Comparison of ENCODE assay signal across 22 mouse cellular contexts in genomic region chr15:77595961-77596360, GRCm38 (mm10). TPM values are rescaled to one million over a fixed set of nuclear protein-coding genes. Genes with fewer than 3 reads are reported as not detected.
A peak's percentile ranks its signal among the peaks of the same experiment; 100 is the strongest.
DNase-seq lines count a peak whose midpoint lies in the region; ATAC-seq and TF ChIP-seq lines count a peak whose summit lies in the region.
"Had no signal": no experiment of that assay in that cellular context is flagged by ENCODE, and none has a peak within 500 bp of the region (broad histone marks: within the 10 kb centered on the region; RNA-seq: fewer than 3 reads in every experiment).

TSS of gene Apol10b (minus strand) at chr15:77596125.

- no peak for TF ChIP-seq RAD21 in MEL (IDR thresholded peaks at IDR 0.05; ENCODE audit: low read depth, low read length)

- 68% methylated on average over 5 of the region's 5 CpGs for WGBS in liver, adult 2 months
- 52% methylated on average over 5 of the region's 5 CpGs for WGBS in liver, postnatal 0 days (ENCODE audit: insufficient replicate concordance)
- 45% methylated on average over 5 of the region's 5 CpGs for WGBS in intestine, embryonic 15.5 days

- no peak within 1 kb of the TSS for H3K4me3 ChIP-seq in liver, adult 2 months (ENCODE audit: insufficient read depth, low read depth, low read length)
- H3K4me3 ChIP-seq in liver, postnatal 0 days (ENCODE audit: low read depth, low read length) = no peak within 1 kb of the TSS
- H3K4me3 ChIP-seq in MEL (ENCODE audit: control insufficient read depth in 1 of 2, insufficient read depth in 1 of 2, low read depth in 2 of 2, low read length in 2 of 2) = peak within 1 kb of the TSS; percentile 59 to 81
- H3K4me3 ChIP-seq in intestine, embryonic 15.5 days (replicated peaks) = no peak within 1 kb of the TSS
- H3K4me3 ChIP-seq: erythroblast, embryonic 14.5 days; kidney, embryonic 15.5 days; limb, embryonic 15.5 days; midbrain, embryonic 10.5 days had no signal

- no peak for DNase-seq in liver, adult 2 months (ENCODE audit: extremely low read depth, low read depth, low spot score)
- no peak for DNase-seq in liver, postnatal 0 days
- peak; percentile 18 for DNase-seq in MEL (ENCODE audit: low read depth, low spot score)
- DNase-seq in neural tube, embryonic 10.5 days (ENCODE audit: extremely low spot score, low spot score) = no peak
- DNase-seq in adipocyte (ENCODE audit: low spot score) = no peak
- DNase-seq in cerebellum, adult 18-20 months = no peak
- DNase-seq: cerebellum, postnatal 10 days; embryo, embryonic 11 days; heart, postnatal 4 days; layer of hippocampus, postnatal 36 days; lung, adult 18-20 months had no signal

- no peak for TF ChIP-seq POLR2A in liver, adult 2 months (IDR thresholded peaks at IDR 0.05; ENCODE audit: extremely low read depth, insufficient read depth, low read length)
- TF ChIP-seq POLR2A in MEL (IDR thresholded peaks at IDR 0.05; ENCODE audit: control insufficient read depth in 1 of 2, insufficient read depth in 1 of 2, low read depth in 1 of 2, low read length in 2 of 2, poor library complexity in 1 of 2) = no peak

- no peak within 1 kb of the TSS for H3K4me2 ChIP-seq in liver, postnatal 0 days (ENCODE audit: low read depth, low read length)
- H3K4me2 ChIP-seq in intestine, embryonic 15.5 days (replicated peaks) = peak within 1 kb of the TSS; percentile 19; the same call in 1 of the 2 replicates
- H3K4me2 ChIP-seq: kidney, embryonic 15.5 days; limb, embryonic 15.5 days had no signal

- no peaks in the 10 kb centered on the region for H3K27me3 ChIP-seq in liver, adult 2 months (ENCODE audit: control insufficient read depth, insufficient read depth, low read length)
- no peaks in the 10 kb centered on the region for H3K27me3 ChIP-seq in liver, postnatal 0 days (ENCODE audit: insufficient read depth, low read length)
- H3K27me3 ChIP-seq in MEL (ENCODE audit: control insufficient read depth in 1 of 2, insufficient read depth in 2 of 2, low read length in 2 of 2) = no peaks in the 10 kb centered on the region
- no peaks in the 10 kb centered on the region for H3K27me3 ChIP-seq in intestine, embryonic 15.5 days (replicated peaks)
- H3K27me3 ChIP-seq: kidney, embryonic 15.5 days; limb, embryonic 15.5 days had no signal

- no peaks in the 10 kb centered on the region for H3K36me3 ChIP-seq in liver, adult 2 months (ENCODE audit: control insufficient read depth, insufficient read depth, low read length)
- no peaks in the 10 kb centered on the region for H3K36me3 ChIP-seq in liver, postnatal 0 days (replicated peaks; ENCODE audit: insufficient read depth, low read length)
- H3K36me3 ChIP-seq in MEL (ENCODE audit: control insufficient read depth in 1 of 2, insufficient read depth in 2 of 2, low read length in 2 of 2) = no peaks in the 10 kb centered on the region
- H3K36me3 ChIP-seq in intestine, embryonic 15.5 days = no peaks in the 10 kb centered on the region
- H3K36me3 ChIP-seq: kidney, embryonic 15.5 days; limb, embryonic 15.5 days; midbrain, embryonic 10.5 days had no signal

- H3K9ac ChIP-seq in liver, adult 2 months (ENCODE audit: low read depth, low read length) = no peak within 1 kb of the TSS
- H3K9ac ChIP-seq in liver, postnatal 0 days (replicated peaks) = no peak within 1 kb of the TSS
- H3K9ac ChIP-seq in MEL (ENCODE audit: control insufficient read depth, low read depth, low read length, poor library complexity, severe bottlenecking) = peak within 1 kb of the TSS; percentile 50; the same call in 1 of the 2 replicates
- H3K9ac ChIP-seq in intestine, embryonic 15.5 days = no peak within 1 kb of the TSS
- H3K9ac ChIP-seq: kidney, embryonic 15.5 days; limb, embryonic 15.5 days had no signal

- H3K9me3 ChIP-seq in liver, postnatal 0 days (ENCODE audit: low read length) = no peaks in the 10 kb centered on the region
- H3K9me3 ChIP-seq in MEL (replicated peaks; ENCODE audit: insufficient read depth, low read length) = no peaks in the 10 kb centered on the region
- no peaks in the 10 kb centered on the region for H3K9me3 ChIP-seq in intestine, embryonic 15.5 days
- H3K9me3 ChIP-seq: kidney, embryonic 15.5 days; limb, embryonic 15.5 days; midbrain, embryonic 10.5 days had no signal

- H3K27ac ChIP-seq in liver, adult 2 months (replicated peaks; ENCODE audit: insufficient read depth, low read depth, low read length) = 0 out of 2 replicates have a peak within 1 kb of the TSS, but pooled peaks have one; percentile 29
- no peak within 1 kb of the TSS for H3K27ac ChIP-seq in liver, postnatal 0 days (ENCODE audit: low read depth)
- no peak within 1 kb of the TSS for H3K27ac ChIP-seq in MEL (ENCODE audit: control insufficient read depth, low read depth, low read length)
- H3K27ac ChIP-seq in intestine, embryonic 15.5 days = 0 out of 2 replicates have a peak within 1 kb of the TSS, but pooled peaks have one; percentile 44
- H3K27ac ChIP-seq: hindbrain, postnatal 0 days; kidney, embryonic 15.5 days; limb, embryonic 15.5 days; midbrain, embryonic 10.5 days had no signal

- H3K4me1 ChIP-seq in liver, adult 2 months (ENCODE audit: control insufficient read depth, insufficient read depth, low read length) = peaks cover 6% of the 10 kb centered on the region; the same call in 1 of the 2 replicates
- no peaks in the 10 kb centered on the region for H3K4me1 ChIP-seq in liver, postnatal 0 days (ENCODE audit: insufficient read depth)
- no peaks in the 10 kb centered on the region for H3K4me1 ChIP-seq in MEL (ENCODE audit: control insufficient read depth in 1 of 2, insufficient read depth in 2 of 2, low read length in 2 of 2)
- no peaks in the 10 kb centered on the region; the same call in 1 of the 2 replicates for H3K4me1 ChIP-seq in intestine, embryonic 15.5 days (replicated peaks)
- H3K4me1 ChIP-seq: limb, embryonic 15.5 days; midbrain, embryonic 10.5 days had no signal

- TF ChIP-seq EP300 in liver, postnatal 0 days (IDR thresholded peaks at IDR 0.05; ENCODE audit: low read depth) = no peak
- TF ChIP-seq EP300 in MEL (IDR thresholded peaks at IDR 0.05; ENCODE audit: low read depth in 1 of 2, low read length in 2 of 2) = no peak

- no peaks in the 10 kb centered on the region for H3K79me2 ChIP-seq in liver, adult 2 months (ENCODE audit: control insufficient read depth, insufficient read depth, low read length)
- no peaks in the 10 kb centered on the region for H3K79me2 ChIP-seq in MEL (ENCODE audit: control insufficient read depth, insufficient read depth, low read length, poor library complexity)

- TF ChIP-seq CTCF in liver, adult 2 months (IDR thresholded peaks at IDR 0.05; ENCODE audit: low read depth, low read length) = no peak
- no peak for TF ChIP-seq CTCF in liver, postnatal 0 days (IDR thresholded peaks at IDR 0.05; ENCODE audit: low read depth)
- TF ChIP-seq CTCF in MEL (IDR thresholded peaks at IDR 0.05 in 2 of 3, conservative IDR thresholded peaks at IDR 0.05 in 1 of 3; ENCODE audit: control insufficient read depth in 1 of 3, insufficient read depth in 1 of 3, low read depth in 2 of 3, low read length in 3 of 3, poor library complexity in 1 of 3, severe bottlenecking in 1 of 3) = no peak

- no peak for ATAC-seq in liver, postnatal 0 days
- ATAC-seq in intestine, embryonic 15.5 days = peak; percentile 36; the same call in 1 of the 2 replicates
- ATAC-seq: forebrain, embryonic 14.5 days; hindbrain, postnatal 0 days had no signal

TF ChIP-seq in MEL, 35 proteins besides CTCF, POLR2A, EP300 and RAD21:
- TF ChIP-seq MAFK (IDR thresholded peaks at IDR 0.05; ENCODE audit: borderline replicate concordance, low read depth, low read length) (no peak), ZC3H11A (IDR thresholded peaks at IDR 0.05; ENCODE audit: low read depth, low read length) (no peak), MEF2A (IDR thresholded peaks at IDR 0.05; ENCODE audit: extremely low read depth, insufficient replicate concordance, low read depth, low read length, poor library complexity, severe bottlenecking) (no peak), SIN3A (IDR thresholded peaks at IDR 0.05; ENCODE audit: low read length) (no peak), POLR2AphosphoS2 (IDR thresholded peaks at IDR 0.05; ENCODE audit: low read length) (no peak), MAZ (IDR thresholded peaks at IDR 0.05; ENCODE audit: low read depth, low read length) (no peak), RCOR1 (IDR thresholded peaks at IDR 0.05; ENCODE audit: low read depth, low read length) (no peak), MXI1 (IDR thresholded peaks at IDR 0.05; ENCODE audit: low read depth, low read length) (no peak), HCFC1 (IDR thresholded peaks at IDR 0.05; ENCODE audit: low read depth, low read length) (no peak), NELFE (IDR thresholded peaks at IDR 0.05; ENCODE audit: low read depth, low read length) (no peak), UBTF (IDR thresholded peaks at IDR 0.05; ENCODE audit: borderline replicate concordance, insufficient read depth, low read depth, low read length) (no peak), KAT2A (conservative IDR thresholded peaks at IDR 0.05; ENCODE audit: low read depth, low read length) (no peak), GATA1 (IDR thresholded peaks at IDR 0.05; ENCODE audit: low read depth, low read length) (no peak), ETS1 (IDR thresholded peaks at IDR 0.05; ENCODE audit: low read depth, low read length) (no peak)

RNA-seq across cellular contexts. Expression of gene Apol10b, which starts in this region (rescaled TPM):
- total RNA-seq in liver, adult 2 months (2014; rRNA removed) = 0.20 and 0.28 TPM in 2 replicates
- 0.04 and 0.05 TPM in 2 replicates for polyA plus RNA-seq in liver, adult 2 months (2012; rRNA removed)
- not detected in 2 replicates for polyA plus RNA-seq in liver, postnatal 0 days (2015; fragmentation: Nextera tagmentation; extraction: Ambion mirVana)
- total RNA-seq in MEL (2012; rRNA removed) = 0.07 and 0.08 TPM in 2 replicates
- under 1 TPM in 1 of 2 experiments, not detected in 1; 0.19 TPM for polyA plus RNA-seq in MEL (2012; ENCODE audit: insufficient read depth in 1 of 2, insufficient read length in 2 of 2, low read depth in 1 of 2, low replicate concordance in 2 of 2, missing spikeins in 1 of 2)
- 0.38 and 0.54 TPM in 2 replicates for polyA plus RNA-seq in intestine, embryonic 15.5 days (2015; fragmentation: Nextera tagmentation; extraction: Ambion mirVana)
- total RNA-seq: granulocyte monocyte progenitor cell, adult 5-6 weeks; heart, postnatal 4 days; hindbrain, postnatal 0 days; left cerebral cortex, postnatal 25 days; monocyte, adult 5-6 weeks had no signal
- polyA plus RNA-seq: erythroblast, embryonic 14.5 days; forebrain, embryonic 14.5 days; midbrain, embryonic 10.5 days; neural tube, embryonic 14.5 days had no signal

Comparison
In these comparisons a context has a peak if more than half of its experiments do, and no peak if none do; other contexts are left out.
1. Peak in DNase-seq, H3K4me3 ChIP-seq and H3K9ac ChIP-seq in MEL; RNA of the gene not detected or under 1 TPM.
2. Peak in ATAC-seq, H3K27ac ChIP-seq and H3K4me2 ChIP-seq in intestine, embryonic 15.5 days; RNA of the gene not detected or under 1 TPM.